Mouse (Mus musculus): Measurements from ENCODE around the gene Ankrd55.

- TF ChIP-seq CTCF (IDR thresholded peaks at IDR 0.05; ENCODE audit: control insufficient read depth, insufficient read depth, insufficient read length) (no peak), USF1 (IDR thresholded peaks at IDR 0.05; ENCODE audit: low read depth) (no peak), CEBPB (IDR thresholded peaks at IDR 0.05; ENCODE audit: low read depth) (no peak), MYOG (IDR thresholded peaks at IDR 0.05; ENCODE audit: control insufficient read depth, extremely low read depth, insufficient read length) (no peak)
These were observed 137.0 kb downstream of the Ankrd55 start for GRCm38 (mm10) chr13:112425181-112425654.
